Mouse (Mus musculus) lung, postnatal 0 days (tissue): ENCODE data around the gene Filip1l.

Experiments used
- CTCF ChIP-seq: IDR thresholded peaks from 2 replicates; pipeline ENCODE4 v1.5.1; 2016; ENCODE audit warnings: antibody characterized with exemption, mild to moderate bottlenecking
- EP300 ChIP-seq: IDR thresholded peaks from 2 replicates; pipeline ENCODE4 v1.6.1; 2016; ENCODE audit warnings: antibody characterized with exemption, mild to moderate bottlenecking, control low read depth

- TF ChIP-seq CTCF (no peak), EP300 (no peak)
Observed at GRCm38 (mm10) chr16:57456003-57456402, 103.1 kb downstream of the Filip1l start.
